Mouse (Mus musculus) 3134 (cell line): ENCODE results near the gene Psat1.

Experiments used
- DNase-seq: peaks from one replicate; pipeline ENCODE4 v3.0.0-alpha.2; 2011; ENCODE audit warnings: low spot score; ENCODE audit not compliant: insufficient read length; ENCODE audit errors: extremely low read depth

Psat1 gene

DNA sequence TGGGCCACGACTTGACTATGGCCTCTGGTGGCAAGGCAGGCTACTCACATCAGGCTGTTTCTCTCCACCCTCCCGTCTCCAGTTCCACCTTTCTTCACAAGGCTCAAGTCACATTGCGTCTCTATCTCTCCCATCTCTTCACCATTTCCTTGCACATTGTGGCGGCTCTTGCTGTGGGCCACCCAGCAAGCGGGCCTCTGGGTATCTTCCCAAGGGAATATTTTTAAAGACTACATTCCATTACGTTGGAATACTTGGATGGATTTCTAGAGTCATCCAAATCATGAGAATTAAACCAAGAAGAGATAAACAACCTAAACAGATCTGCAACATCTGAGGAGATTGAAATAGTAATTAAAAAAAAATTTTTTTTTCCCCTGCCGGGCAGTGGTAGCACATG, at the start of gene Psat1:
TSS of gene Psat1 (minus strand) at position 101 of the 400 bp plus-strand sequence.
- no peak for DNase-seq

DNA sequence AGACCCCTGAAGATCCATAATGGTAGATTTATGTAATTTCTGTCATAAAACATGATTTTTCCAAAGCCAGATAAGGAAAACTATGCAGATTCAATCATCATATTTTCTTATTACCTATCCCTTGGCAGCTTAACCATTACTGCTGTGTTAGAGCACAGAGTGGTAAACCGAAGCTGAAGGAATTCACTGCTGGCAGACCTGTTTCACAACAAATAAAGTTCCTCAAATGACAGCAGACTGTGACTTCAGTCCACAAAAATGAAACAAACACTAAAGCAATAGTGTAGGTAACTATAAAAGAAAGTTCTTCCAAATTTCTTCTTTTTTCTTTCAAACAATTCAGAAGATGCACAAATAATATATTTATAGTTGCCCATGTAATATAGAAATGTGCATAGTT, 43.0 kb upstream of the Psat1 start:
- DNase-seq = no peak

DNA sequence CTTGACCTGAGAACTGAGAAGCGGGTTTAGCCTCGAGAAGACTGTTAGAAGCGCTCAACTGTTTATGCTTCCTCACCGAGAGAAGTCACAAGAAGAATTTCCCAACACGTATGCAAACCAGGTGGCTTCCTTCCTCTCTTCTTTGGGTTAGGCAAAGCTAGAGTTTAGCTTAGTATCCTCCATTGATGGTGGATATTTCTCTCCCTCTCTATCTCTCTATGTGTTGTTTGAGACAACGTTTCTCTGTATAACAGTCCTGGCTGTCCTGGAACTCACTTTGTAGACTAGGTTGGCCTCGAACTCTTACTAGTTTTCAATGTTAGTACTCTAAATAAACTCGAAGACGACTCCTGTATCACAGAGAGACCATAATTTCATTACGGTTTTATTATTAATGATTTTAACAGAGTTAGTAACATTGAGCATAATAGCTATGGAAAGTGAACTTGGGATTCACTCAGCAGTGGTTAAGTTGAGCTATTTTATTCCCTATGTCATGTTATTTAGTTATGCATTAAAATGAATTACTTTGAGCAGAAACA, 38.1 kb upstream of the Psat1 start:
- no peak for DNase-seq

DNA sequence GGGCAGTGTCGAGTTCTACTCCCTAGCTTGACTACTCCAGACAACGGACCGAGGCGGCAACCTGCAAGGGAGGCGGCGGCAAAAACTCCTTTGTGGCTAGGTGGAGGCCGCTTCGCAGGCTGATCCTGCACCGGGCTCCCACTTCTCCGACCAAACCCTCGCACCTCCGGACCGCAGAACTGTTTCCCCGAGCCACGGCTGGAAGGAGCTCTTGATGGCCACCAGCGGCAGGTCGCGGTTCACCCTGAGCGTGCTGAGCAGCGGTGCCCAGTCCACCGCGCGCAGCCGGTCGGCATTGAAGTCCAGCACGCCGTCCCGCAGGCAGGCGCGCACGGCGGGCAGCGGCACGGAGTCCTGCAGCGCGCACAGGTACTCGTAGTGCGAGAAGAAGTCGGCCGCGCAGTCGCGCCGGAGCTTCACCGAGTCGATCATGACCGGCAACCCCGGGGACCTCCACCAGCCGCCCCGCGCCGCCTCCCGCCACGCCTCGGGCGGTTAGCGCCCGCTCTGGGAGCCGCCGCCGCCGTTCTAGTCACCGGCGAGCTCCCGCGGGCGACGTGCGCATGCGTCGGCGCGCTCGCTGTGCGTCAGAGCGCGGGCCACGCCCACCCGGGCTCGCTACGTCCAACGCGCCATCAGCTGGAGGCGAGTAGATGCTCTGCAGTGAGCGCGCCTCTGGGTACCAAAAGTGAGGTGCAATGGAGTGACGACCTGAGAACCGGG, 37.5 kb upstream of the Psat1 start, which contains the start of gene Cep78:
TSS of gene Cep78 (minus strand) at position 541 of the 723 bp plus-strand sequence.
- DNase-seq = peak; percentile 91

DNA sequence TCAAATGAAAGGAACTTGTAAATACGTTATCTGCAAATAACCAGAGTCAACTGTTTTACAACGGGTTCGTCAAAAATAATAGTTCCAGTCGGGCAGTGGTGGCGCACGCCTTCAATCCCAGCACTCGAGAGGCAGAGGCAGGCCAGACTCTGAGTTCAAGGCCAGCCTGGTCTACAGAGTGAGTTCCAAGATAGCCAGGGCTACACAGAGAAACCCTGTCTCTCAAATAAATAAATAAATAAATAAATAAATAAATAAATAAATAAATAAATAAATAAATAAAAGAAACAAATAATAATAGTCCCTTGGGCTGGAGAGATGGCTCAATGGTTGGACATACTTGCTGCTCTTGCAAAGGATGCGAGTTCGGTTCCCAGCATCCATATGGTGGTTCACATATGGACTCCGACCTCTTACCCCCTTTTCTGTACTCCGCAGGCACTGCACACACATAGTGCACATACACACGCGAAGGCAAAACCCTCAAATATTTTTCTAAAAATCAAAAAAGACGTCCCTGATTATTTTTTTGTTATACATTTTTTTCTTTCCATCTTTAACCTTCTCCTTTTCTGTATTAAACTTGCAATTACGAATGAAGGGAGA, 36.7 kb upstream of the Psat1 start:
- no peak for DNase-seq

DNA sequence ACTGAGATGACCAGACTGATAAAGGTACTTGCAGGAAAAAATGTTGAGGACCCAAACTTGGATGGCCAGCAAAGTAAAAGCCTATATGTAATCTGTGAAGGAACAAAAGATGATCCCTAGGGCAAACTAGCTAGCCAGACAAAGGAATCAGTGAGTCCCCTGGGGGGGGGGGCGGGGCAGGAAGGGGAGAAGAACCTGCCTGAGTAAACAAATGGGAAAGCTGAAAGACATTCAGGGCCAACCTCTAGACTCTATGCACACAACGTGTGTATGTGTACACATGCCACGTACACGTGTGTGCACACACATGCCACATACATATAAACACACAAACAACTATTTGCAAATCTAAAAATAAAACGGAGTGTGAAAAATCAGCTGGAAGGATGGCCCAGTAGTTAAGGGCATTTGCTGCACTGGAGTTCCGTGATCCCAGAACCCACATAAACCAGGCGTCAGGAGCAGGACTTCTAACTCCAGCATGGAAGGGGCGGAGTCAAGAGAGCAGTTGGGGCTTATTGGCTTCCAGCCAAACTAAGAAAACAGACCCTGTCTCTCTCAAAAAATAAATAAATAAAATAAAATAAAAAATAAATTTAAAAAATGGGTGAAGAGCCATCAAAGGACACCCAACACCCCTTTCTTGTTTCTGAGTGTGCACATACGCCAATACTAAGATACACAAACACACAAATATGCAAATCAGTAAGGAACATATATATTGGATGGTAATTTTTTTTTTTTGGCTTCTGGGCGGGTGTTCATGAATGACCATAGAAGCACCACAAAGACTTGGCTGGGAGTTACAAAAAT, 36.0 kb upstream of the Psat1 start:
- DNase-seq = no peak

DNA sequence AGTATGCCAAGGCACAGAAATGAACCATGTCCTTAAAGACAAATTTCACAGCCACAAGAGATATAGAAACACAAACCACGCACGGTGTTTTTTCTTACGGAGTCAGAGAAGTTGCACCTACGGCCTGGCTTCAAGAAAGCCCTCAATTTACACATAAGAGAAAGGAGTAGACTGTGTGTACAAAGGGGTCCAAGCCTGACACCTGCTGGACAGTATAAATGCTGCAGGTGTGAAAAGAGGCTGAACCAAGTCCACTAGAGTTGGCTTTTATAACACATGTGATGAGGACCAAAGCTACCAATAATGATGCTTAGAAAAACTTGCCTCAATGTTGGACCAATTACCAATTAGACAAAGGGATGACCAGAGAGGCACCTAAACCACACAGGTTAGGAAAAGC, 34.7 kb upstream of the Psat1 start:
- DNase-seq = no peak

DNA sequence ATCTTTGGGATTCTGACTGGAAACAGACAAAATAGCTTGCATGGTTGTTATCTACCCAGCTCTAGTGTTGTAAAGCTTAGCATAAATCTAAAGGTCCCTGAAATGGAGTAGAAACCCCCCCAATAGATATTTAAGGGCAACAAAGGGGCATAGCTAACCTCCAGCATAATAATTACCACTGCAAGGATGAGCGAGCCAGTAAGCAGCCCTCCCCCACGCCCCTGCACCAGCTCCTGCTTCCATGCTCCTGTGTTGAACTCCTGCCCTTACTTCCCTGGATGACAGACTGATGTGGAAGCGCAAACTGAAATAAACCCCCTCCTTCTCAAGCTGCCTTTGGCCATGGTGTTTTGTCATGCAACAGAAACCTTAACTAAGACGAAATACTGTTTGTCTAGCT, 26.2 kb upstream of the Psat1 start:
- no peak for DNase-seq

DNA sequence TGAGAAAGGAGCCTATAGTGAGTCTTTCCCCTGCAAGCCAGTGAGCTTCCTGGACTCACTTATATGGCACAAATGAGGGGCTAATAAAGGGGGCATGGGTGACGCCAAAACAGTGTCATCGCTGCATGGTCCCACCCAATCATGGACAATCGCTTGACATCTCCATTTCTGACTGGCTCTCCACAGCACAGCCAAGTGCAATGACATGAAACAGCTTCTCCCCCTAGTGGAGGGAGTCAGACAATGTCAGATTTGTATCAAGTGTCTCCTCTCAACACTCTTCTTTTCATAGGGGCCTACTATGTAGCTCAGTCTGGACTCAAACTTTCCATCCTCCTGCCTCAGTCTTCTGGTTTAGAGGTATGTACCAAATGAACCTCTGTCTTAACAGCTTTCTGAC, 17.9 kb upstream of the Psat1 start:
- no peak for DNase-seq

DNA sequence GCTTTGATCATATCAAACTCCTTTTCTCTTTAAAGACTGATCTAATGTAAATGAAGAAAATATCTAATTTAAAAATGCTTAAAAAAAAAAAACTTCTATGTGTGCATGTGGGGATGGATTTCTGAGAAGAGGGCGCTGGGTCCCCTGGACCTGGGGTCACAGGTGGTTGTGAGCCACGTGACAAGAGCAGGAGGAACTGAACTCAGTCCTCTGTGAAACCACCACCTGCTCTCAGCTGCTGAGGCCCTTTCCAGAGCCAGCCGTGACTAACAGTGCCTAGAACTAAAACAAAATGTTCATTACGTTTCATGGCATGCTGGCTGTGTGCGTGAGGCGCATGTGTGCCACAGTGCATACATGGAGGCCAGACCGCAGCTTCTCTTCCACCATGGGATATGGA, 17.4 kb upstream of the Psat1 start:
- DNase-seq = no peak

DNA sequence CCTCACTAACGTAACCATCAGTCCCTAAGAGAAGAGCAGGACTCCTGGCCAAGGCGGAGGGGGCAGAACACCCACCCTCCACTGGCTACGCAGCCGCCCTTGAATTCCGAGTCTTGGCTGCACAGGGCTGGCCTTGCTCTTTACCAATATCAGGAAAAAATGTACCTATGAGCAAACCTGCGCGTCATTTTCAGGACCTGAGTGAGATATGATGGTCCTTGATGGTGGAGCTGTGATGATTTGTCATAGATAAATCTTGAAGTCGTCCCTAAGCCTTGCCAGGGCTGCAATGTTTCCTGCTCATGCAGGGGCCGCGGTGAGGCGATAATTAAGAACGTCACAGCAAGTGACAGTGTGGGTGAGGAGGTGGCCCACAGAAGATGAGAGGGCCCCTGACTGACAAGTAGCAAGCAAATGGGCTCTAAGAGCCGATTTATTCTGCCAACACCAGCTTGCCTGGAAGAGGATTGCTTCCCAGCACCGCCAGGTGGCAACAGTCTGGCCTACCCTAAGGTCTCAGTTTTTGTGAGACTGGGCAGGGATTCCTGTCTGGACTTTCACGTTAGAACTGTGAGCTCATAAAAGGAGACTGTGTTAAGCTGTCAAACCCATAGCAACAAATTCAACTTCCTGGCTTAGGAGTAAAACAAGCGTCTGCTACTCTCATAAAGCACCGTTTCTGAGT, 16.0 kb upstream of the Psat1 start:
- DNase-seq = no peak

DNA sequence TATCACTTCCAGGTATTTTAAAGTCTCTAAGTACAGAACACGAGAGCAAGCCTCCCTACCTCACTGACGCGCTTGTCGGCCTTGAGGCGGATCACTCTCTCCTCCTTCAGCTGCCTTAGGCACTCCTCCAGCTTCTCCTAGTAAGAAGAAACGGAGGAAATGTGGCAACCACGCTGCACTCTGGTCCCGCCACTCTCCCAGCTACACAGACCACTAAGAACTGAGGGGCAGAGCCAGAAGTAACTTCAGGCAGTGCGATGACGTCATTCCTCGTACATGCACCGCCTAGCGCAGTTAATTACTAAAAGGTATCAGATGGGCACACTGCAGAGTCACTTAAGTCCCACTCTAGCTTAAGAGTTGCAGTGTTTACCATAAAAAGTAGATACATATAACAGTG, 15.2 kb upstream of the Psat1 start:
- DNase-seq = no peak

DNA sequence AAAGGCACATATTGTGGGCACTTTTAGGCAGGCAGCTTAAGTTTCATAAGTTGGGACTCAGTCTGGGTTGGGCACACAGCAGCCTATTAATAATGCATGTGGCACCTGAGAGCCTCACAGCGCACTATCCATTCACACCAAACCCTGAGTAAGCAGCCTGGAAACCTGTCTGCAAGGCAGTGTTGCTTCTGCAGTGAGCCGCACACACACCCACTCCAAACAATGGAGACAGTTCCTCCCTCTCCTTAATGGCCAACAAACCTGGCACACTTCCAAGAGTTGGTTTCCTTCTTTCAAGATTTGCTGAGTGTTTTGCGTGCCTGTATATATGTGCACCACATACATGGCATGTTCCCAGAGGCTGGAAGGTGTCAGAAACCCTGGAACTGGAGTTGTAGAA, 3.1 kb upstream of the Psat1 start:
- DNase-seq = no peak

DNA sequence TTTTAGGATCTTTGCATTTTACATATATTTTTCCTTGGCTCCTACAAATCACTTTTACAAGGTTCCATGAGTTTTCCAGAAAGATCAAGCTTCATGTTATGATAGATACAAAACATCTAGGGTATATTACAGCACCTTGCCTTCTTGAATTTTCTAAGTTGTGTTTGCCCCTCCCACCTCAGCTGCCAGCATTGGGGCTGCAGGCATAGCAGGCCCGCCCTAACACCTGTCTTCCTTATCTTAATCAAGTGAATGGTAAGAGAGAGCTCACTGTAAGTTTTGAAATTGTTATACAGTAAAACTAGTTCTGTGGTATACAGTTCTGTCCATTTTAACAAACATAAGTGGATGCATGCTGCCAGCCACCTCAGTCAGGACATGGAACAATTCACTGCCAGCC, 1.7 kb upstream of the Psat1 start:
- no peak for DNase-seq

DNA sequence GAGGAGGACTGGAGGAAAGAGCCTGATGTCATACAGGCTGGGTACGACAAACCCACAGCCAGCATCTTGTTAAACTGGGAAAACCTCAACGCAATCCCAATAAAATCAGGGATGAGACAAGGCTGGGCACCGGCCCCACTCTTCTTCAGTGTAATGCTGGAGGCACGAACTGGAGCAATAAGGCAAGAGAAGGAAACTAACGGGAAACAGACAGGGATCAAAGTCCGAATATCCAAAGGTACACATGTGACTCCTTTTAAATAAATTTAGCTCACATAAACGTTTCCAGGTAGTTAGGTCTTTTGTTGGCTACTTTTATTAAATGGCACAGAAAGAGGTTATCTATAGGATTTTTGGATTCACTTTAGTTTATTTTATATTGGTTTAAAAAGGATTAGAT, 1.3 kb upstream of the Psat1 start:
- no peak for DNase-seq

DNA sequence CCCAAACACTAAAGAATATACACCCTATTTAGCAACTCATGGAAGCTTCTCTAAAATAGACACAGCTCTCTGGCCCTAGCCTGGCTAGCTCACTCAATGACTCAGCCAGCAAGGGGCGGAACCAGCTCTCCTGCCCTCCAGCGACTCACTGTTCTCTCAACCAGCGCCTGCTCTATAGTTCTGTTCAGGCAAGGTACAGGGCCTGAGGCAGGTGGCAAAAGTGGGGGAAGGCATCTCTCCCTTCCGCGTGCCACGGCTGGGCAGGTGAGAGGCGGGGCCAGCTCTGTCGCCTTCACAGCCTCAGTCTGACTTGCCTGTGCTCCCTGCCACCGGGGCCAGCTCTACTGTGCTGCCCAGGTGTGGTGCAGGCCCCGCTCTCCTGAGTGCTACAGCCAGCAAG, 474 bp downstream of the Psat1 start:
- peak; percentile 46 for DNase-seq

DNA sequence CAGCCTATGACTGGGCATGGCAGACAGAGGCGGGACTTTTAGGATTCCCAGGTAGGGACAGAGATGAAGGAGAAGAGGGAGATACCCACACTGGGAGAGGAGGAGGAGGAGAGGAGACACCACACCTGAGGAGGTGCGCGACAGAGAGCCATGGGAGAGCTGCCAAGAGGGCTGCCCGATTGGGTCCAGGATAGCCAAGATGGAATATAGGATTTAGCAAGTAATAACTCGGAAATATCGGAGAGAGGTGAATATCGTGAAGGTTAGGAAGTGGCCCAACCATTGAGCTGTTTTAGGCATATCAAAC, 4.1 kb downstream of the Psat1 start:
- DNase-seq = no peak

DNA sequence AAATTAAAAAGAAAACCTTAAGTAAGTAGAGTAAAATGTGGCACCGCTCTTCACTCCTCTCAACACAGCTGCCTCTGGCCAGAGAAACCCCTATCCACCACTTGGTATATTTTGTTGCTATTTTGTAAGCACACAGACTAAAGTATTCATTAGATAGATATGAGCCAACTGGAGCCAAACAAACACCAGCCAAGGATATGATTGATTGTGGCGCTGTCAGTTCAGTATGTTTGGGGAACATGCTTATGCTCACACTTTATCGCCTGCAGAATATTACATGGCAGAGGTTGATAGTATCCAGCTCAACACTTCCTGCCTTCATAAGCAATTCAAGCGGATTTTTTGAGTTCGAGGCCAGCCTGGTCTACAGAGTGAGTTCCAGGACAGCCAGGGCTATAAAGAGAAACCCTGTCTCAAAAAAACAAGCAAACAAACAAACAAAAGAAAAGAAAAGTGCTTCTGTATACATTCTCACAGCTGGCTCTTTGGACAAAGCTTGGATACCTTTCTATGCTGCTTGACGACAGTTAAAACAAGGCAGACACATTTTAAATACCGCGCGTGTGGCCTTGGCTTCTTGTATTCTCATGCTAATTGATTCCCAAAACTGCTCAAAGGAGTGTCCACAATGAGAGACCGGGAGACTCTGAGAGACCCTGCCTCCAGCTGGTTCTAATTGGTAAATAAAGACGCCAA, 4.6 kb downstream of the Psat1 start:
- DNase-seq = no peak

DNA sequence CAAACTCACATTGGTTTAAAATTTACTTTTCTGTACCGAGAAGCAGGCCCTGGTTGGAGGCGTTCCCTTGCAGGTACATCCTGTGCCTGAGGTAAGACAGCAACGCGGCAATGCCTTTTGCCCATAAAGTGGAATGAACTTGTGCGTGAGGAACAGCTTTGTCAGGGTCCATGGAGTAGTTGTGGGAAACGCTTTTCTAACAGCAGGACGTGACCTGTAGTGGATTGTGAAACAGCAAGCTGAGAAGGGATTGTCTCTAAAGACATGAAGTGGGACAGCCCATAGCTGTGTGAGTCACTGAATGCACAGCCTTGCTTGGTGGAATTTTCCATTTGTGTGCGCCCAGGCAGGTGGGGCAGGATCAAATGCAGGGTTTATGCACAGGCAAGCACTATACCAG, 5.7 kb downstream of the Psat1 start:
- DNase-seq = peak; percentile 39

DNA sequence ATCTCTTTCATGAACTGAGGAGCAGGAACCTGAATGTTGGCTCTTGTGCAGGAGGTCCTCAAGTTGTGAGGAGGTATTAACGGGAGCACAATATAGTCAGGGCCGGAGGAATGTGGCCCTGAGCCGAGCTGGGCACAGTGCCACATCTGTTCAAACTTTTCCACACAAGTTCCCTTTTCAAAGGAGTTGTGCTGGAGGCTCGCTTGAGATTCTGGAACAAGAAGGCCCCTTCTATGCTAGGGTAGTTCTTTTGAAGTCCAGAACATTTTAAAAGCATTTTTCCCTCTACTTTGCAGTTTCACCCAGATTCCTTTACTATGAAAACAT, 21.5 kb downstream of the Psat1 start:
- DNase-seq = peak; percentile 81
